Mouse (Mus musculus): Measurements from ENCODE around the gene Hapln4.

GRCm38 (mm10) chr8:70117611-70118010 is 34.4 kb downstream of the Hapln4 start:
- TF ChIP-seq CTCF (IDR thresholded peaks at IDR 0.05; ENCODE audit: extremely low read depth, insufficient read depth, insufficient read length, insufficient replicate concordance) (no peak), POLR2A (IDR thresholded peaks at IDR 0.05; ENCODE audit: low read depth, low read length) (no peak)
